Mouse (Mus musculus) liver, embryonic 11.5 days (tissue): ENCODE measurements around the gene Orai1. TPM values are rescaled to one million over a fixed set of nuclear protein-coding genes. Genes with fewer than 3 reads are reported as not detected.

ENCODE experiments used
- ATAC-seq: fragments of 200-750 bp; cut with Nextera tagmentation; replicated peaks from 2 replicates; pipeline ENCODE4 v1.8.0; 2017; ENCODE audit warnings: moderate number of reproducible peaks, mild to moderate bottlenecking, moderate TSS enrichment, moderate library complexity; ENCODE audit not compliant: low FRiP score
- DNase-seq: peaks from one replicate; pipeline ENCODE4 v3.0.0-alpha.2; 2017; ENCODE audit warnings: low spot score
- H3K27ac ChIP-seq: fragments of 300-500 bp; sonication (generic); 2 replicates; pipeline ENCODE4 v1.5.1; 2014; ENCODE audit warnings: mild to moderate bottlenecking, low read depth, low read length, control low read depth
- H3K27me3 ChIP-seq: fragments of 300-500 bp; sonication (generic); replicated peaks from 2 replicates; pipeline ENCODE4 v1.6.1; 2014; ENCODE audit warnings: low read length, mixed read lengths; ENCODE audit not compliant: control insufficient read depth, insufficient read depth
- H3K36me3 ChIP-seq: fragments of 300-500 bp; sonication (generic); 2 replicates; pipeline ENCODE4 v1.6.1; 2014; ENCODE audit warnings: mild to moderate bottlenecking, low read length, moderate library complexity, mixed read lengths; ENCODE audit not compliant: control insufficient read depth, insufficient read depth
- H3K4me1 ChIP-seq: fragments of 300-500 bp; sonication (generic); replicated peaks from 2 replicates; pipeline ENCODE4 v1.6.1; 2014; ENCODE audit warnings: low read length, mixed read lengths; ENCODE audit not compliant: control insufficient read depth, insufficient read depth
- H3K4me2 ChIP-seq: fragments of 300-500 bp; sonication (generic); 2 replicates; pipeline ENCODE4 v1.6.1; 2014; ENCODE audit warnings: mild to moderate bottlenecking, control low read depth, moderate library complexity
- H3K4me3 ChIP-seq: fragments of 300-500 bp; sonication (generic); 2 replicates; pipeline ENCODE4 v1.5.1; 2014; ENCODE audit warnings: low read depth, low read length, control low read depth
- H3K9ac ChIP-seq: fragments of 300-500 bp; sonication (generic); 2 replicates; pipeline ENCODE4 v1.6.1; 2014; ENCODE audit warnings: low read depth, low read length, control low read depth
- H3K9me3 ChIP-seq: fragments of 300-500 bp; sonication (generic); 2 replicates; pipeline ENCODE4 v1.6.1; 2016; ENCODE audit warnings: low read length, inconsistent platforms, mixed read lengths; ENCODE audit not compliant: control insufficient read depth
- WGBS: fragments of 180-500 bp; shearing (Covaris S2); extraction: QIAGEN DNeasy Blood & Tissue Kit; methylation state at CpG from one replicate; pipeline ENCODE4 v1.1.7; 2014; 5-methylcytosine and 5-hydroxymethylcytosine counted together
- polyA plus RNA-seq: library from polyadenylated mRNA; unstranded; fragments of >200 nt; fragmentation: Nextera tagmentation; extraction: Ambion mirVana; gene quantifications from 2 replicates; pipeline ENCODE4 v1.2.1, GENCODE M21; 2014

Orai1 gene
- polyA plus RNA-seq, 1 experiment from 2014 or later: 8.6 TPM

- Histone ChIP-seq H3K27me3 (no peaks in the 10 kb centered on the region), H3K36me3 (no peaks in the 10 kb centered on the region), H3K9ac (no peak within 1 kb of the TSS)
Observed at GRCm38 (mm10) chr5:123046916-123047315, 32.0 kb downstream of the Orai1 start, which contains the start of gene Morn3. Gene Morn3 (minus strand): TSS chr5:123047016.

GRCm38 (mm10) chr5:123049271-123049670, 34.4 kb downstream of the Orai1 start:
- ATAC-seq (0 out of 2 replicates have a peak, but pooled peaks have one; percentile 47), DNase-seq (no peak)
- no peaks in the 10 kb centered on the region for H3K27me3 ChIP-seq
- H3K36me3 ChIP-seq: no peaks in the 10 kb centered on the region
- peak overlapping the region; percentile 29 for H3K4me3 ChIP-seq
- H3K27ac ChIP-seq: no peak overlapping the region
- peak overlapping the region; percentile 60 for H3K4me2 ChIP-seq
- WGBS: 3% methylated on average over 12 of the region's 12 CpGs
- peak overlapping the region; percentile 61 for H3K9ac ChIP-seq
- no peaks in the 10 kb centered on the region for H3K4me1 ChIP-seq
- no peaks in the 10 kb centered on the region for H3K9me3 ChIP-seq

More at GRCm38 (mm10) chr5:123046916-123047315, 32.0 kb downstream of the Orai1 start, which contains the start of gene Morn3:
- Histone ChIP-seq H3K4me2 (no peak within 1 kb of the TSS), H3K27ac (no peak within 1 kb of the TSS), H3K9me3 (no peaks in the 10 kb centered on the region), H3K4me1 (no peaks in the 10 kb centered on the region), H3K4me3 (no peak within 1 kb of the TSS)
- 74% methylated on average over 3 of the region's 3 CpGs for WGBS
- ATAC-seq (no peak), DNase-seq (no peak)

GRCm38 (mm10) chr5:123050918-123051317, 36.0 kb downstream of the Orai1 start:
- ATAC-seq (no peak), DNase-seq (no peak)
- no peak overlapping the region for H3K27ac ChIP-seq
- 89% methylated on average over 9 of the region's 9 CpGs for WGBS
- no peak overlapping the region for H3K4me3 ChIP-seq
- no peaks in the 10 kb centered on the region for H3K27me3 ChIP-seq
- H3K4me1 ChIP-seq: no peaks in the 10 kb centered on the region
- no peaks in the 10 kb centered on the region for H3K36me3 ChIP-seq
- no peaks in the 10 kb centered on the region for H3K9me3 ChIP-seq
- no peak overlapping the region for H3K9ac ChIP-seq
- no peak overlapping the region for H3K4me2 ChIP-seq

GRCm38 (mm10) chr5:123051736-123052135, 36.9 kb downstream of the Orai1 start:
- no peaks in the 10 kb centered on the region for H3K4me1 ChIP-seq
- no peak overlapping the region for H3K4me2 ChIP-seq
- H3K4me3 ChIP-seq: no peak overlapping the region
- ATAC-seq: no peak
- WGBS: 82% methylated on average over 5 of the region's 5 CpGs
- DNase-seq: no peak
- no peak overlapping the region for H3K9ac ChIP-seq
- H3K36me3 ChIP-seq: no peaks in the 10 kb centered on the region
- no peaks in the 10 kb centered on the region for H3K9me3 ChIP-seq
- no peaks in the 10 kb centered on the region for H3K27me3 ChIP-seq
- H3K27ac ChIP-seq: no peak overlapping the region

GRCm38 (mm10) chr5:123057366-123058250, 42.7 kb downstream of the Orai1 start:
- no peaks in the 10 kb centered on the region for H3K9me3 ChIP-seq
- DNase-seq: peak; percentile 100

GRCm38 (mm10) chr5:123058251-123059102, 43.6 kb downstream of the Orai1 start:
- no peaks in the 10 kb centered on the region for H3K27me3 ChIP-seq
- 33% methylated on average over 16 of the region's 16 CpGs for WGBS
- ATAC-seq: no peak; the same call in 1 of the 2 replicates

More at GRCm38 (mm10) chr5:123057366-123058250, 42.7 kb downstream of the Orai1 start:
- H3K4me1 ChIP-seq: peaks cover 11% of the 10 kb centered on the region
- WGBS: 7% methylated on average over 48 of the region's 48 CpGs
- H3K9ac ChIP-seq: peak overlapping the region; percentile 65
- peak; percentile 95 for ATAC-seq
- H3K4me3 ChIP-seq: peak overlapping the region; percentile 41
- peak overlapping the region; percentile 74 for H3K4me2 ChIP-seq
- H3K36me3 ChIP-seq: no peaks in the 10 kb centered on the region
- no peaks in the 10 kb centered on the region for H3K27me3 ChIP-seq
- H3K27ac ChIP-seq: peak overlapping the region; percentile 75

GRCm38 (mm10) chr5:123059757-123060520, 45.1 kb downstream of the Orai1 start:
- DNase-seq (no peak), ATAC-seq (no peak)
- Histone ChIP-seq H3K9ac (0 out of 2 replicates have a peak overlapping the region, but pooled peaks have one; percentile 14), H3K9me3 (no peaks in the 10 kb centered on the region), H3K27ac (no peak overlapping the region), H3K27me3 (no peaks in the 10 kb centered on the region), H3K4me1 (peaks cover 11% of the 10 kb centered on the region), H3K4me2 (peak overlapping the region; percentile 16; the same call in 1 of the 2 replicates), H3K36me3 (no peaks in the 10 kb centered on the region), H3K4me3 (no peak overlapping the region)
- 37% methylated on average over 14 of the region's 14 CpGs for WGBS

More at GRCm38 (mm10) chr5:123058251-123059102, 43.6 kb downstream of the Orai1 start:
- H3K4me2 ChIP-seq: peak overlapping the region; percentile 74
- peak overlapping the region; percentile 65 for H3K9ac ChIP-seq
- no peaks in the 10 kb centered on the region for H3K9me3 ChIP-seq
- H3K27ac ChIP-seq: peak overlapping the region; percentile 75
- H3K4me1 ChIP-seq: peaks cover 11% of the 10 kb centered on the region
- H3K4me3 ChIP-seq: peak overlapping the region; percentile 41
- H3K36me3 ChIP-seq: no peaks in the 10 kb centered on the region
- no peak for DNase-seq
